Mouse (Mus musculus): Measurements from ENCODE around the gene Pprc1. TPM values are rescaled to one million over a fixed set of nuclear protein-coding genes. Genes with fewer than 3 reads are reported as not detected.
A peak's percentile ranks its signal among the peaks of the same experiment; 100 is the strongest.

The Pprc1 gene
- polyA plus RNA-seq, 1 experiment from 2014 or later: 50.2 TPM

GRCm38 (mm10) chr19:46078535-46078934, 33.8 kb downstream of the Pprc1 start:
- 75% methylated on average over 3 of the region's 3 CpGs for WGBS
- Histone ChIP-seq H3K36me3 (peaks cover 70% of the 10 kb centered on the region), H3K27me3 (ENCODE audit: insufficient read depth, poor library complexity, severe bottlenecking) (no peaks in the 10 kb centered on the region), H3K4me3 (no peak overlapping the region), H3K27ac (no peak overlapping the region), H3K4me1 (peaks cover 17% of the 10 kb centered on the region), H3K9me3 (no peaks in the 10 kb centered on the region)
- DNase-seq (ENCODE audit: low spot score): no peak

GRCm38 (mm10) chr19:46085185-46085584, 40.5 kb downstream of the Pprc1 start:
- Histone ChIP-seq H3K36me3 (peaks cover 61% of the 10 kb centered on the region), H3K27me3 (ENCODE audit: insufficient read depth, poor library complexity, severe bottlenecking) (no peaks in the 10 kb centered on the region)
- 94% methylated on average over 8 of the region's 8 CpGs for WGBS

GRCm38 (mm10) chr19:46086337-46086736, 41.7 kb downstream of the Pprc1 start:
- H3K4me3 ChIP-seq: no peak overlapping the region
- H3K27me3 ChIP-seq (ENCODE audit: insufficient read depth, poor library complexity, severe bottlenecking): no peaks in the 10 kb centered on the region
- peaks cover 6% of the 10 kb centered on the region; the same call in 1 of the 2 replicates for H3K4me1 ChIP-seq
- no peak overlapping the region for H3K27ac ChIP-seq
- DNase-seq (ENCODE audit: low spot score): no peak
- 45% methylated on average over 3 of the region's 3 CpGs for WGBS
- H3K9me3 ChIP-seq: no peaks in the 10 kb centered on the region
- peaks cover 49% of the 10 kb centered on the region for H3K36me3 ChIP-seq

More at GRCm38 (mm10) chr19:46085185-46085584, 40.5 kb downstream of the Pprc1 start:
- no peaks in the 10 kb centered on the region for H3K9me3 ChIP-seq
- H3K4me3 ChIP-seq: no peak overlapping the region
- no peak overlapping the region for H3K27ac ChIP-seq
- H3K4me1 ChIP-seq: peaks cover 6% of the 10 kb centered on the region; the same call in 1 of the 2 replicates
- DNase-seq (ENCODE audit: low spot score): no peak

- Histone ChIP-seq H3K27ac (no peak overlapping the region), H3K27me3 (ENCODE audit: insufficient read depth, poor library complexity, severe bottlenecking) (no peaks in the 10 kb centered on the region), H3K4me1 (peaks cover 6% of the 10 kb centered on the region; the same call in 1 of the 2 replicates), H3K9me3 (no peaks in the 10 kb centered on the region), H3K36me3 (peaks cover 34% of the 10 kb centered on the region), H3K4me3 (no peak overlapping the region)
- DNase-seq (ENCODE audit: low spot score): no peak
- WGBS: 71% methylated on average over 7 of the region's 7 CpGs
Measured at GRCm38 (mm10) chr19:46087871-46088270, 43.2 kb downstream of the Pprc1 start.

GRCm38 (mm10) chr19:46091641-46092040, 47.0 kb downstream of the Pprc1 start:
- Histone ChIP-seq H3K27me3 (ENCODE audit: insufficient read depth, poor library complexity, severe bottlenecking) (no peaks in the 10 kb centered on the region), H3K9me3 (no peaks in the 10 kb centered on the region), H3K36me3 (no peaks in the 10 kb centered on the region), H3K27ac (no peak overlapping the region), H3K4me1 (peaks cover 6% of the 10 kb centered on the region; the same call in 1 of the 2 replicates), H3K4me3 (no peak overlapping the region)
- DNase-seq (ENCODE audit: low spot score): no peak
- WGBS: 82% methylated on average over 4 of the region's 4 CpGs

GRCm38 (mm10) chr19:46094144-46094543, 49.5 kb downstream of the Pprc1 start:
- Histone ChIP-seq H3K27ac (no peak overlapping the region), H3K27me3 (ENCODE audit: insufficient read depth, poor library complexity, severe bottlenecking) (no peaks in the 10 kb centered on the region), H3K9me3 (no peaks in the 10 kb centered on the region), H3K4me1 (no peaks in the 10 kb centered on the region), H3K36me3 (no peaks in the 10 kb centered on the region), H3K4me3 (no peak overlapping the region)
- DNase-seq (ENCODE audit: low spot score): peak; percentile 33
- 86% methylated on average over 2 of the region's 2 CpGs for WGBS

GRCm38 (mm10) chr19:46095291-46095690, 50.6 kb downstream of the Pprc1 start:
- Histone ChIP-seq H3K27ac (no peak overlapping the region), H3K4me1 (no peaks in the 10 kb centered on the region), H3K9me3 (no peaks in the 10 kb centered on the region), H3K4me3 (no peak overlapping the region), H3K36me3 (no peaks in the 10 kb centered on the region), H3K27me3 (ENCODE audit: insufficient read depth, poor library complexity, severe bottlenecking) (no peaks in the 10 kb centered on the region)
- peak; percentile 2 for DNase-seq (ENCODE audit: low spot score)
- 78% methylated on average over 4 of the region's 4 CpGs for WGBS

GRCm38 (mm10) chr19:46096396-46096795, 51.7 kb downstream of the Pprc1 start:
- Histone ChIP-seq H3K4me1 (no peaks in the 10 kb centered on the region), H3K4me3 (no peak overlapping the region), H3K36me3 (no peaks in the 10 kb centered on the region), H3K9me3 (no peaks in the 10 kb centered on the region), H3K27me3 (ENCODE audit: insufficient read depth, poor library complexity, severe bottlenecking) (no peaks in the 10 kb centered on the region), H3K27ac (no peak overlapping the region)
- DNase-seq (ENCODE audit: low spot score): peak; percentile 52
- 81% methylated on average over 5 of the region's 5 CpGs for WGBS

GRCm38 (mm10) chr19:46099561-46099960, 54.9 kb downstream of the Pprc1 start:
- H3K4me1 ChIP-seq: no peaks in the 10 kb centered on the region
- WGBS: 85% methylated on average over 3 of the region's 3 CpGs
- H3K9me3 ChIP-seq: no peaks in the 10 kb centered on the region
- H3K36me3 ChIP-seq: no peaks in the 10 kb centered on the region
- DNase-seq (ENCODE audit: low spot score): no peak
- no peaks in the 10 kb centered on the region for H3K27me3 ChIP-seq (ENCODE audit: insufficient read depth, poor library complexity, severe bottlenecking)
- no peak overlapping the region for H3K27ac ChIP-seq
- H3K4me3 ChIP-seq: no peak overlapping the region

- Histone ChIP-seq H3K9me3 (no peaks in the 10 kb centered on the region), H3K36me3 (no peaks in the 10 kb centered on the region), H3K4me3 (no peak overlapping the region), H3K27ac (no peak overlapping the region), H3K27me3 (ENCODE audit: insufficient read depth, poor library complexity, severe bottlenecking) (no peaks in the 10 kb centered on the region), H3K4me1 (no peaks in the 10 kb centered on the region)
- DNase-seq (ENCODE audit: low spot score): peak; percentile 59
- WGBS: 80% methylated on average over 6 of the region's 6 CpGs
Measured at GRCm38 (mm10) chr19:46103437-46104186, 58.9 kb downstream of the Pprc1 start.

GRCm38 (mm10) chr19:46104187-46104557, 59.5 kb downstream of the Pprc1 start:
- H3K27me3 ChIP-seq (ENCODE audit: insufficient read depth, poor library complexity, severe bottlenecking): no peaks in the 10 kb centered on the region
- H3K9me3 ChIP-seq: no peaks in the 10 kb centered on the region
- 78% methylated on average over 2 of the region's 2 CpGs for WGBS
- DNase-seq (ENCODE audit: low spot score): no peak
- H3K27ac ChIP-seq: no peak overlapping the region
- no peak overlapping the region for H3K4me3 ChIP-seq
- H3K4me1 ChIP-seq: no peaks in the 10 kb centered on the region
- H3K36me3 ChIP-seq: no peaks in the 10 kb centered on the region

GRCm38 (mm10) chr19:46110214-46110613, 65.5 kb downstream of the Pprc1 start:
- H3K4me1 ChIP-seq: 0 out of 2 replicates have a peak, but pooled peaks cover 3% of the 10 kb centered on the region
- no peak overlapping the region for H3K4me3 ChIP-seq
- no peak overlapping the region for H3K27ac ChIP-seq
- H3K9me3 ChIP-seq: no peaks in the 10 kb centered on the region
- no peaks in the 10 kb centered on the region for H3K36me3 ChIP-seq
- no peaks in the 10 kb centered on the region for H3K27me3 ChIP-seq (ENCODE audit: insufficient read depth, poor library complexity, severe bottlenecking)
- WGBS: 78% methylated on average over 2 of the region's 2 CpGs
- no peak for DNase-seq (ENCODE audit: low spot score)

GRCm38 (mm10) chr19:46110781-46111180, 66.1 kb downstream of the Pprc1 start:
- Histone ChIP-seq H3K36me3 (no peaks in the 10 kb centered on the region), H3K27me3 (ENCODE audit: insufficient read depth, poor library complexity, severe bottlenecking) (no peaks in the 10 kb centered on the region), H3K27ac (no peak overlapping the region), H3K4me3 (no peak overlapping the region), H3K9me3 (no peaks in the 10 kb centered on the region), H3K4me1 (0 out of 2 replicates have a peak, but pooled peaks cover 3% of the 10 kb centered on the region)
- no peak for DNase-seq (ENCODE audit: low spot score)
- WGBS: 76% methylated on average over 5 of the region's 5 CpGs
